Mouse (Mus musculus): ENCODE measurements around the gene Gm9913. TPM values are rescaled to one million over a fixed set of nuclear protein-coding genes. Genes with fewer than 3 reads are reported as not detected.

Gene Gm9913
- 0.22 and 0.41 TPM in 2 replicates for polyA plus RNA-seq (2012; rRNA removed; ENCODE audit: low replicate concordance)

GRCm38 (mm10) chr2:125505006-125505745, at the start of gene Gm9913:
Gm9913 (plus strand) TSS chr2:125505089.

GRCm38 (mm10) chr2:125507893-125508292, 3.0 kb downstream of the Gm9913 start, which contains the start of gene Fbn1:
Fbn1 (minus strand) TSS chr2:125507993.

Other genes with a start within 250 kb of the Gm9913 start
- gene Fbn1, start 2.9 kb downstream of the Gm9913 start, polyA plus RNA-seq (2012; rRNA removed; ENCODE audit: low replicate concordance) = 39.2 and 52.3 TPM in 2 replicates
- gene Cep152, start 120.0 kb downstream of the Gm9913 start, polyA plus RNA-seq (2012; rRNA removed; ENCODE audit: low replicate concordance) = 0.99 and 1.1 TPM in 2 replicates
- 12.9 and 20.6 TPM in 2 replicates for gene Eid1, start 168.0 kb downstream of the Gm9913 start, polyA plus RNA-seq (2012; rRNA removed; ENCODE audit: low replicate concordance)
- gene Shc4, start 219.1 kb downstream of the Gm9913 start, polyA plus RNA-seq (2012; rRNA removed; ENCODE audit: low replicate concordance) = 2.3 and 2.7 TPM in 2 replicates

All from mammary gland, adult 2 months (tissue).